Mouse (Mus musculus) heart, embryonic 11.5 days (tissue): ENCODE measurements around the gene Ccl9. TPM values are rescaled to one million over a fixed set of nuclear protein-coding genes. Genes with fewer than 3 reads are reported as not detected.

Experiments
- ATAC-seq: fragments of 200-750 bp; cut with Nextera tagmentation; replicated peaks from 2 replicates; pipeline ENCODE4 v1.8.0; 2017; ENCODE audit warnings: moderate library complexity; ENCODE audit not compliant: insufficient number of reproducible peaks, low FRiP score, low TSS enrichment
- H3K27ac ChIP-seq: fragments of 300-500 bp; sonication (generic); 2 replicates; pipeline ENCODE4 v1.5.1; 2014; ENCODE audit warnings: mild to moderate bottlenecking, low read depth, low read length
- H3K27me3 ChIP-seq: fragments of 300-500 bp; sonication (generic); 2 replicates; pipeline ENCODE4 v1.6.1; 2014; ENCODE audit warnings: mild to moderate bottlenecking, low read length, mixed read lengths; ENCODE audit not compliant: control insufficient read depth, insufficient read depth
- H3K36me3 ChIP-seq: fragments of 300-500 bp; sonication (generic); 2 replicates; pipeline ENCODE4 v1.6.1; 2014; ENCODE audit warnings: mild to moderate bottlenecking, low read length, moderate library complexity, mixed read lengths; ENCODE audit not compliant: control insufficient read depth, insufficient read depth
- H3K4me1 ChIP-seq: fragments of 300-500 bp; sonication (generic); 2 replicates; pipeline ENCODE4 v1.6.1; 2014; ENCODE audit warnings: low read length; ENCODE audit not compliant: control insufficient read depth, insufficient read depth
- H3K4me2 ChIP-seq: fragments of 300-500 bp; sonication (generic); 2 replicates; pipeline ENCODE4 v1.6.1; 2014; ENCODE audit warnings: mild to moderate bottlenecking, moderate library complexity
- H3K4me3 ChIP-seq: fragments of 300-500 bp; sonication (generic); 2 replicates; pipeline ENCODE4 v1.5.1; 2014; ENCODE audit warnings: low read depth, low read length
- H3K9ac ChIP-seq: fragments of 300-500 bp; sonication (generic); 2 replicates; pipeline ENCODE4 v1.6.1; 2014; ENCODE audit warnings: mild to moderate bottlenecking, low read depth, low read length, moderate library complexity
- H3K9me3 ChIP-seq: fragments of 300-500 bp; sonication (generic); replicated peaks from 2 replicates; pipeline ENCODE4 v1.6.1; 2016; ENCODE audit warnings: low read length; ENCODE audit not compliant: control insufficient read depth
- WGBS: fragments of 180-500 bp; shearing (Covaris S2); extraction: QIAGEN DNeasy Blood & Tissue Kit; methylation state at CpG from one replicate; pipeline ENCODE4 v1.1.7; 2014; ENCODE audit not compliant: insufficient replicate concordance; 5-methylcytosine and 5-hydroxymethylcytosine counted together
- polyA plus RNA-seq: library from polyadenylated mRNA; unstranded; fragments of >200 nt; fragmentation: Nextera tagmentation; extraction: Ambion mirVana; gene quantifications from 2 replicates; pipeline ENCODE4 v1.2.1, GENCODE M21; 2014

The Ccl9 gene
- polyA plus RNA-seq, 1 experiment from 2014 or later = 1.2 TPM

GRCm38 (mm10) chr11:83584232-83584631 lies 5.8 kb upstream of the Ccl9 start:
- ATAC-seq = no peak
- Histone ChIP-seq H3K27ac (no peak overlapping the region), H3K27me3 (no peaks in the 10 kb centered on the region), H3K4me3 (no peak overlapping the region), H3K4me1 (no peaks in the 10 kb centered on the region), H3K9me3 (no peaks in the 10 kb centered on the region), H3K4me2 (no peak overlapping the region), H3K9ac (no peak overlapping the region), H3K36me3 (no peaks in the 10 kb centered on the region)
- WGBS = 71% methylated on average over 2 of the region's 2 CpGs

DNA sequence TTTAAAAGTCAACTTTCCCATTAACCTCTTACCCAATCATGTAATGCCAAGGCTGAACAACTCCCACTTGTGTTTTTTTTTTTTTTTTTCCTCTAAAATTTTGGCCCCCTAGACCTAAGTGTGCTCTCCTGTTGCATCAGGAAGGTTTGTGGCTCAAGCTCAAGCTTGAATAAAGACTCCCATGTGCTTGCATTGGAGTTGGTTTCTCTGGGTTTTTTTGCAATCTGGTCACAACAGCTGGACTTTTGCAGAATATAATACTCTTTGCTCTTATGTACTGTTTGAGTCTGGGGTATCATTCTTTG lies 5.0 kb upstream of the Ccl9 start:
- Histone ChIP-seq H3K27me3 (no peaks in the 10 kb centered on the region), H3K4me1 (no peaks in the 10 kb centered on the region), H3K4me3 (no peak overlapping the region), H3K9ac (no peak overlapping the region), H3K27ac (no peak overlapping the region), H3K4me2 (no peak overlapping the region), H3K36me3 (no peaks in the 10 kb centered on the region), H3K9me3 (no peaks in the 10 kb centered on the region)
- ATAC-seq = no peak

- 56% methylated on average over 4 of the region's 4 CpGs for WGBS
- ATAC-seq = no peak
Measured at GRCm38 (mm10) chr11:83582626-83583449, 4.4 kb upstream of the Ccl9 start.

DNA sequence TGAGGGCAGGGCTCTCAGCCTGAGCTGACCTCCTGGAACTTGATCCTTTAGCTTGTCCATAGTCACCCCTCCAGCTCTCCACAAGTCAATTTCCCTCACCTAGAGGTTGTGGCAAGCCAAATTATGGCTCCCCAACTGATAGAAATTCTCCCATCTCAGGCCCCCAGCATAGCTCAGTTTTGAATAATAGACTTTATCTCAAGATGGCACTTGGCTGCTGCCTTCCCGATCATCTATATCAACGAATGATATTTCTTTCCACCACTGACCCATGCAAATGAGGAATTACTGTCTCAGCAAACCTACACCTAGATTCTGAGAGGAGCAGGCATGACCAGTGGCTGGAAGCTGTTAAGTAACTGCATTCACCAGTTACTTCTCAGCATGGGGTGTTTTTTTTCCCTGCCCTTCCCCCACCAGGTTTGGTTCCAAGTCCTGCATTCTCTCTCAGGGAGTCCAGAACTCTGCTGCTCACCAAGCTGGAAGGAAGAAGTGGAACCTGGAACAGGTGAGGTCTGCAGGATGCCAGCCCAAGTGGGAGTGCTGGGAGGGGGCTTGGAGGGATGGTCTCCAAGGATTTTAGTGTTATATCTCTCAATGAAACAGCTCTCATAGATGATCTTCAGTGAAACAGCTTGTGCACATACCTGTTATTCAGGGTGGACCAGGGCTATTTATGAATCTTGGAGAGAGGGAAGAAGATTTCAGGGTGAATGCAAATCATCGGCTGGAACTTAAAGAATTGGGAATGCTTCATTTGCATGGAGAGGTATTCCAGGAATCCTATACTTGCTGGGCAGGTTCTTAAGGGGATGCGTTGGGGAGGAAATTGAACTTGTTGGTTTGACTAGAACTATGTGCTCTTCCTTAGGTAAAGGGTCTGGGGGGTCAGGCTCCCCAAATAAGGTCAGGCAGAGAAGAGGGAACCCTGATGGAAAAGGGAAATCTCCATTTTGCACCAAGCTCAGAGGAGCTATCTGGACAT lies 3.5 kb upstream of the Ccl9 start:
- Histone ChIP-seq H3K4me1 (no peaks in the 10 kb centered on the region), H3K4me2 (no peak overlapping the region), H3K36me3 (no peaks in the 10 kb centered on the region), H3K27me3 (no peaks in the 10 kb centered on the region), H3K9me3 (no peaks in the 10 kb centered on the region), H3K27ac (no peak overlapping the region), H3K9ac (no peak overlapping the region), H3K4me3 (no peak overlapping the region)
- ATAC-seq = no peak
- 68% methylated on average over 4 of the region's 4 CpGs for WGBS

More at GRCm38 (mm10) chr11:83582626-83583449, 4.4 kb upstream of the Ccl9 start:
- H3K9me3 ChIP-seq = no peaks in the 10 kb centered on the region
- H3K4me2 ChIP-seq = no peak overlapping the region
- H3K36me3 ChIP-seq = no peaks in the 10 kb centered on the region
- H3K27me3 ChIP-seq = no peaks in the 10 kb centered on the region
- no peak overlapping the region for H3K4me3 ChIP-seq
- no peak overlapping the region for H3K27ac ChIP-seq
- H3K4me1 ChIP-seq = no peaks in the 10 kb centered on the region
- no peak overlapping the region for H3K9ac ChIP-seq

DNA sequence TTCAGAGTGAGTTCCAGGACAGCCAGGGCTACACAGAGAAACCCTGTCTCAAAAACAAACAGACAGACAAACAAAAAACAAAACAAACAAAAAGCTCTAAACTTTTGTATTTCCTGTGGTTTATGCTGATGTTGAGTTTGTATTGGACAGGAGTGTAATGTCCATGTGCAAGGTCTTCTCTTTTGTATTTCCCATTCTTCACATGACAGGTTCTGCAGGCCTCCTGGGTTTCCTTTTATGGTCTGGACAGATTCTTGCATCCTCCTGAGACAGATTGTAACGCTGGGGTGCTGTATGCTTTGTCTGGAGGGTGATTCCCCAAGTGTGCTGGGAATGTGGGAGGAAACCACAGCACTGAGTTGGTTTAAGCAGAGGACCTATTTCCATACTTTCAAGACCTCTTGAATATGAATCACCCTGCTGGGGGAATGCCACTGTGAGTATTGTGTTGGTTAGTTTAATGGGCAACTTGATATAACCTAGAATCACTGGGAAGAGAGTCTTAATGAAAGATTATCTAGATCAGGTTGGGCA lies 2.3 kb upstream of the Ccl9 start:
- H3K9me3 ChIP-seq = no peaks in the 10 kb centered on the region
- H3K36me3 ChIP-seq = no peaks in the 10 kb centered on the region
- no peak for ATAC-seq
- H3K9ac ChIP-seq = no peak overlapping the region
- H3K4me1 ChIP-seq = no peaks in the 10 kb centered on the region
- H3K4me3 ChIP-seq = no peak overlapping the region
- H3K4me2 ChIP-seq = no peak overlapping the region
- WGBS = 61% methylated on average over 1 of the region's 1 CpGs
- no peaks in the 10 kb centered on the region for H3K27me3 ChIP-seq
- H3K27ac ChIP-seq = no peak overlapping the region

- H3K9ac ChIP-seq = no peak overlapping the region
- H3K4me3 ChIP-seq = no peak overlapping the region
- no peak overlapping the region for H3K27ac ChIP-seq
- ATAC-seq = no peak
- no peaks in the 10 kb centered on the region for H3K9me3 ChIP-seq
- no peak overlapping the region for H3K4me2 ChIP-seq
- WGBS = 67% methylated on average over 3 of the region's 3 CpGs
- no peaks in the 10 kb centered on the region for H3K36me3 ChIP-seq
- H3K27me3 ChIP-seq = no peaks in the 10 kb centered on the region
- no peaks in the 10 kb centered on the region for H3K4me1 ChIP-seq
Measured at GRCm38 (mm10) chr11:83578999-83579398, 563 bp upstream of the Ccl9 start.

DNA sequence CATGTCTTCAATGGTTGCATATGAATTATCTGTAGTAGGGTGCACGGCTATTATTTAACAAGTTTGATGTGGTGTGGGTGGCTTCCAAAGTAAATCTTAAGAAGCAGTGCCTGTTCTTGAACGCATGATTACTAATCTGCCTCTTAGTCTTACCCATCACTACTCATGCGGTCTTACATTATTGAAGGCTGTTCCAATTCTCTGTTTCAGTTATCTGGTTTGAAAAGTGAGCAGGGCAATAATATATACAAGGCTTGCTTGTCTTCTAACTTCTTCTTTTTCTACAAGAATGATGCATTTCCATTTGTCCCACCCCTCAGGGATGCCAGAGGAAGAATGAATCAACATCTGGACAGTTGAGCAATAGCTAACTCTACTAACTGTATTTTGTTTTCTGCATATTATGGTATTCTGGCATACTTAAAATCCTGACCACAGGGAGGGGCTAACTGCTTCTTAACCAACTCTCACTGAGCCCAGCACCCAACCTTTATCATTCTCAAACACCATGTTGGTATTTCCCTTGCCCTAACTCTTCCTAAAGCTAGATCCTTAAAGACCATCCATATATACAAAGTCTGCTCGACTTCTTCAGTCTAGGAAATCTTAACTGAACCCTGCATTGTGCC lies 1.4 kb downstream of the Ccl9 start:
- no peaks in the 10 kb centered on the region for H3K4me1 ChIP-seq
- H3K27ac ChIP-seq = no peak overlapping the region
- H3K4me2 ChIP-seq = no peak overlapping the region
- H3K36me3 ChIP-seq = no peaks in the 10 kb centered on the region
- no peak overlapping the region for H3K9ac ChIP-seq
- 68% methylated on average over 4 of the region's 4 CpGs for whole genome bisulfite sequencing
- no peaks in the 10 kb centered on the region for H3K9me3 ChIP-seq
- ATAC-seq = no peak
- H3K27me3 ChIP-seq = no peaks in the 10 kb centered on the region
- H3K4me3 ChIP-seq = no peak overlapping the region

DNA sequence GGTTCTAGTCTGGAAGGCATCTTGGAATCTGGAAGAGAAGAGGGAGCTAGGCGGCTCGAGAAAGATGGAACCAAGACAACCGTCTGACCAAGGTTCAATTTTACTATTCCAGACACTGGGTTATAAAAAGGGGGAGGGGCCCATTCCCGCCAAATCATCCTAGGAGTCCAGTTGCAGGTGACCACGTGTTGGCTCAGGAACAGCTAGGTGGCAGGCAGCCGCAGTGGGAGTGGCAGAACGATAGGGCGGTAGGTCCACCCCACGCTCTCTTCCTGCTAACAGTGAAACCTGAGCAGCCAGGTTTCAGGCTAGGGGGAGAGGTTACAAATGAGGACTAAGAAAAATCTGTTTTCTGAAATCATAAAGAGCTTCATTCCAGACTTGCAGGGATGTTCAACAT lies 5.6 kb downstream of the Ccl9 start:
- no peak for ATAC-seq
- Histone ChIP-seq H3K9ac (no peak overlapping the region), H3K4me3 (no peak overlapping the region), H3K27ac (no peak overlapping the region), H3K9me3 (no peaks in the 10 kb centered on the region), H3K36me3 (no peaks in the 10 kb centered on the region), H3K4me1 (no peaks in the 10 kb centered on the region), H3K4me2 (no peak overlapping the region), H3K27me3 (no peaks in the 10 kb centered on the region)
- 56% methylated on average over 9 of the region's 9 CpGs for WGBS
